Mouse (Mus musculus) C2C12 (cell line): ENCODE measurements around the gene Pld2. TPM values are rescaled to one million over a fixed set of nuclear protein-coding genes. Genes with fewer than 3 reads are reported as not detected.
"Not testable (repeated sequence)": the region's sequence is repeated elsewhere in the genome, so short reads cannot be mapped to it uniquely, and the experiment has no call there.

Experiments used
- H3K27me3 ChIP-seq: one replicate; pipeline ENCODE4 v1.6.1; 2011; ENCODE audit not compliant: control insufficient read depth, insufficient read depth, insufficient read length
- H3K36me3 ChIP-seq: one replicate; pipeline ENCODE4 v1.6.1; 2011; ENCODE audit not compliant: control insufficient read depth, insufficient read depth
- H3K4me3 ChIP-seq: one replicate; pipeline ENCODE4 v1.5.1; 2011; ENCODE audit warnings: mild to moderate bottlenecking, control low read depth; ENCODE audit not compliant: poor library complexity, insufficient read depth, severe bottlenecking
- H3K79me2 ChIP-seq: one replicate; pipeline ENCODE4 v1.6.1; 2011; ENCODE audit not compliant: control insufficient read depth, insufficient read depth
- H3K79me3 ChIP-seq: one replicate; pipeline ENCODE4 v1.6.1; 2011; ENCODE audit warnings: low read depth, control low read depth
- H3ac ChIP-seq: one replicate; pipeline ENCODE3; 2011; ENCODE audit warnings: low read depth; ENCODE audit not compliant: control insufficient read depth, insufficient read length
- CEBPB ChIP-seq: IDR thresholded peaks from one replicate; pipeline ENCODE4 v1.6.1; 2011; ENCODE audit warnings: low read depth, mild to moderate bottlenecking, control low read depth, moderate library complexity
- CTCF ChIP-seq: IDR thresholded peaks from one replicate; pipeline ENCODE4 v1.5.1; 2011; ENCODE audit not compliant: control insufficient read depth, insufficient read depth, insufficient read length
- FOSL1 ChIP-seq: IDR thresholded peaks from one replicate; pipeline ENCODE4 v1.8.0; 2011; ENCODE audit warnings: mild to moderate bottlenecking, low read length; ENCODE audit not compliant: poor library complexity, insufficient read depth, severe bottlenecking
- MAX ChIP-seq: IDR thresholded peaks from one replicate; pipeline ENCODE4 v1.6.1; 2011; ENCODE audit warnings: mild to moderate bottlenecking, control low read depth
- MYOD1 ChIP-seq: IDR thresholded peaks from one replicate; pipeline ENCODE4 v1.6.1; 2011; ENCODE audit warnings: low read depth; ENCODE audit not compliant: control insufficient read depth, insufficient read length
- MYOG ChIP-seq: IDR thresholded peaks from one replicate; pipeline ENCODE4 v1.6.1; 2011; ENCODE audit not compliant: control insufficient read depth, insufficient read length; ENCODE audit errors: extremely low read depth
- USF1 ChIP-seq: IDR thresholded peaks from one replicate; pipeline ENCODE4 v1.6.1; 2011; ENCODE audit warnings: low read depth, mild to moderate bottlenecking, control low read depth, moderate library complexity
- polyA plus RNA-seq: library from polyadenylated mRNA; unstranded; fragments of >200 nt; fragmentation: generic; extraction: Trizol; gene quantifications from one replicate; pipeline ENCODE4 v1.2.1, GENCODE M21; 2012; ENCODE audit warnings: missing spikeins

The Pld2 gene
- polyA plus RNA-seq, 1 experiment: 9.3 TPM

GRCm38 (mm10) chr11:70513520-70513919 is 26.3 kb upstream of the Pld2 start:
- TF ChIP-seq CEBPB (no peak), CTCF (no peak), MYOG (no peak)
- H3K36me3 ChIP-seq: no peaks in the 10 kb centered on the region
- no peaks in the 10 kb centered on the region for H3K79me3 ChIP-seq
- H3K27me3 ChIP-seq: peaks cover 34% of the 10 kb centered on the region
- no peak overlapping the region for H3K4me3 ChIP-seq
- H3K79me2 ChIP-seq: no peaks in the 10 kb centered on the region
- no peak overlapping the region for H3ac ChIP-seq

GRCm38 (mm10) chr11:70514288-70514687 is 25.6 kb upstream of the Pld2 start, which contains the start of gene Vmo1:
Vmo1 (minus strand) TSS chr11:70514616.
- no peak within 1 kb of the TSS for H3ac ChIP-seq
- TF ChIP-seq MYOG (no peak), FOSL1 (no peak), MYOD1 (no peak), MAX (no peak), CTCF (no peak), CEBPB (no peak), USF1 (no peak)

GRCm38 (mm10) chr11:70516352-70516751 is 23.5 kb upstream of the Pld2 start:
- Histone ChIP-seq H3K36me3 (no peaks in the 10 kb centered on the region), H3K27me3 (peaks cover 12% of the 10 kb centered on the region), H3ac (no peak overlapping the region), H3K4me3 (no peak overlapping the region), H3K79me3 (no peaks in the 10 kb centered on the region), H3K79me2 (no peaks in the 10 kb centered on the region)
- no peak for TF ChIP-seq CTCF
- TF ChIP-seq CEBPB: no peak
- no peak for TF ChIP-seq MYOG
- no peak for TF ChIP-seq FOSL1
- no peak for TF ChIP-seq MAX
- no peak for TF ChIP-seq MYOD1
- no peak for TF ChIP-seq USF1

More at GRCm38 (mm10) chr11:70514288-70514687, 25.6 kb upstream of the Pld2 start, which contains the start of gene Vmo1:
- H3K79me2 ChIP-seq: no peaks in the 10 kb centered on the region
- peaks cover 26% of the 10 kb centered on the region for H3K27me3 ChIP-seq
- H3K79me3 ChIP-seq: no peaks in the 10 kb centered on the region
- H3K36me3 ChIP-seq: no peaks in the 10 kb centered on the region
- H3K4me3 ChIP-seq: no peak within 1 kb of the TSS

- H3K36me3 ChIP-seq: no peaks in the 10 kb centered on the region
- peaks cover 6% of the 10 kb centered on the region for H3K27me3 ChIP-seq
- no peak overlapping the region for H3ac ChIP-seq
- no peak for TF ChIP-seq USF1
- TF ChIP-seq MYOD1: no peak
- no peak for TF ChIP-seq FOSL1
- TF ChIP-seq CTCF: no peak
- no peak for TF ChIP-seq MAX
- no peak for TF ChIP-seq CEBPB
- no peak for TF ChIP-seq MYOG
- no peaks in the 10 kb centered on the region for H3K79me2 ChIP-seq
- no peak overlapping the region for H3K4me3 ChIP-seq
- H3K79me3 ChIP-seq: no peaks in the 10 kb centered on the region
These were observed 21.4 kb upstream of the Pld2 start for GRCm38 (mm10) chr11:70518436-70518835.

GRCm38 (mm10) chr11:70518923-70519322 is 20.9 kb upstream of the Pld2 start, which contains the start of gene Gltpd2:
Gltpd2 (plus strand) TSS chr11:70519196.
- Histone ChIP-seq H3K79me2 (no peaks in the 10 kb centered on the region), H3ac (no peak within 1 kb of the TSS), H3K79me3 (no peaks in the 10 kb centered on the region), H3K27me3 (peaks cover 3% of the 10 kb centered on the region), H3K36me3 (no peaks in the 10 kb centered on the region), H3K4me3 (no peak within 1 kb of the TSS)
- no peak for TF ChIP-seq CEBPB
- no peak for TF ChIP-seq MYOD1
- no peak for TF ChIP-seq FOSL1
- TF ChIP-seq USF1: no peak

- peaks cover under 1% of the 10 kb centered on the region for H3K79me3 ChIP-seq
- no peaks in the 10 kb centered on the region for H3K36me3 ChIP-seq
- TF ChIP-seq USF1: no peak
- TF ChIP-seq MYOG: no peak
- TF ChIP-seq FOSL1: no peak
- no peak for TF ChIP-seq MYOD1
- TF ChIP-seq CEBPB: no peak
- no peak for TF ChIP-seq CTCF
- no peak for TF ChIP-seq MAX
- peaks cover 1% of the 10 kb centered on the region for H3K79me2 ChIP-seq
- no peak overlapping the region for H3K4me3 ChIP-seq
- H3K27me3 ChIP-seq: no peaks in the 10 kb centered on the region
- no peak overlapping the region for H3ac ChIP-seq
These were observed 19.6 kb upstream of the Pld2 start for GRCm38 (mm10) chr11:70520178-70520769.

- not testable (repeated sequence) for H3ac ChIP-seq, H3K4me3 ChIP-seq, H3K27me3 ChIP-seq
- Histone ChIP-seq H3K79me2 (peaks cover 24% of the 10 kb centered on the region), H3K79me3 (peaks cover 16% of the 10 kb centered on the region), H3K36me3 (peaks cover 24% of the 10 kb centered on the region)
These were observed 16.4 kb upstream of the Pld2 start for GRCm38 (mm10) chr11:70523306-70523989.
